Mouse (Mus musculus) E14TG2a.4 (cell line): ENCODE data around the gene T2.

Source experiments
- CTCF ChIP-seq: conservative IDR thresholded peaks from 2 replicates; pipeline ENCODE4 v1.5.1; 2014; ENCODE audit warnings: low read length
- POU5F1 ChIP-seq: IDR thresholded peaks from 2 replicates; pipeline ENCODE4 v1.6.1; 2014; ENCODE audit warnings: low read length, borderline replicate concordance

- TF ChIP-seq CTCF: no peak
- no peak for TF ChIP-seq POU5F1
Observed at GRCm38 (mm10) chr17:8371834-8372233, 16.0 kb downstream of the T2 start.
